Mouse (Mus musculus): ENCODE measurements around the gene Cyp1a2.

The Cyp1a2 gene

DNA sequence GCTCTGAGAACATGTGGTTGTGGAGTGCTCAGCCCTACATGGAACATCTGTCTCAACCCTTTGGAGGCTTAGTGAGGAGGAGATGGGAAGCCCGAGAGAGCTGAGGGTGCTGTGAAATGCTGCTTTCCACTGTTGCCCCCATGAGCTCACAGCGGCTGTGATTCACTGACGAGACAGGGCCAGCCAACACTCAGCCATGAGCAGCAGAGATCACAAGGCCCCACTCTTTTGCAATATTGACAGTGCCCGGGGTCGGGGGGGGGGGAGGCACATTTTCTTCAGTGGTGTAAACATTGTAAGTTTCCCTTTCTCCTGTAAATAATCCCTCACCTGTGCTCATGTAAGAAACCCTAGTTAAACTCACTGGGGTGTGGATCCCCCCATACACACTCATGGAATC lies 12.0 kb downstream of the Cyp1a2 start:
- DNase-seq (ENCODE audit: low spot score): no peak

DNA sequence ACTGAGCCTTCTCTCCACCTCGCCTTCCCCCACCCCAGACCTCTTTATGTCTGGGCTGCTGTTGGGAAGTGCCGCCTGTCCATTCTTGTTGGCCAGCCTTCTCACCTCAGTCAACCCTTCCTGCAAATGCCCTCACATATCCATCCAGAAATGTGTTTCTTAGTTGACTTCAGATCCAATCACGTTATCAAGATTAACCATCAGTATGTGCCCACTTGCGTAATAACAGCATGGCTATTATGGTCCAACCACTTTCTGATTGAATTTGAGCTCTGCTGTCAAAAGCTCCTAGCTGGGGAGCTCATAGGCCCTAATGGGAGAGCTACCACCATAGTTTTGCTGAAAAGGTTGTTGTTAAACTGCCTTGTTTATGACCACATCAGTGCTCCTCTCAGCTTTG lies 12.5 kb downstream of the Cyp1a2 start:
- no peak for DNase-seq (ENCODE audit: low spot score)

DNA sequence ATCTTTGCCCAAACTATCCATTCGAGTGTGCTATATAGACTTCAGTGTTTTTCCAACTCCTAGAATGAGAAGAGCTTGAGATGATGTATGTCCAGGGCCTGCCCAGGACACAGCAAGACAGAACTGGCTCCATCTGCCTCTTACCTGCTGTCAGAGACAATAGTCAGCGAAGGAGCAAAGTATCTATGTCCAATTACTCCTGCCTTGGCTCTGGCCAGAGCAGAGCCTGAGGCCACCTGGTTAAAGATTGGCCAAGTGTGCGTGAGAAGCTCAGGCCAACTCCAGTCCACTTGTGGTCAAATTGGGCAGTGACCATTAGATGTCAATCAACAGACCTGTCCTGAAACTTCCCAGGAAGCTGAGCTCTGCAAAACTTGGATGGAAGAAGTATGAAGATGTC lies 13.9 kb downstream of the Cyp1a2 start:
- DNase-seq (ENCODE audit: low spot score): no peak

DNA sequence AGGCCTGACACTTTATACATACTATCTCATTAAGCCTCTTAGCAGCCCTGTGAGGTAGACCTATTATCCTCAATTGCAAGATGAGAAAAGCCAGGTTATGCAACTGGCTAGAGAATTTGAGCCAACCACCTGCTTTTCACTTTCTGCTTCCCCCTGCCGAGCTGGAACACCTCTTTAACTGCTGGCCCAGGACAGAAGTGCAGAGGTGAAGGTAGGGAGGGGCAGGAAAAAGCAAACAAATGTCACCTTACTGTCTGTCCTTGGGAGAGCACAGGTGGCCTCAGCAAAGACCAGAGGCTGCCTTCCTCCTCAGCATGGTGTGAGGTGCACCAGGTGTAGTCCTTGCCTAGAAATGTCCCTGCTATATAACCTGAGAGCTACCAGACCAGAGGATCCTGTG lies 15.2 kb downstream of the Cyp1a2 start:
- no peak for DNase-seq (ENCODE audit: low spot score)

GRCm38 (mm10) chr9:57667817-57668216 lies 15.7 kb downstream of the Cyp1a2 start:
- no peak for DNase-seq (ENCODE audit: low spot score)

DNA sequence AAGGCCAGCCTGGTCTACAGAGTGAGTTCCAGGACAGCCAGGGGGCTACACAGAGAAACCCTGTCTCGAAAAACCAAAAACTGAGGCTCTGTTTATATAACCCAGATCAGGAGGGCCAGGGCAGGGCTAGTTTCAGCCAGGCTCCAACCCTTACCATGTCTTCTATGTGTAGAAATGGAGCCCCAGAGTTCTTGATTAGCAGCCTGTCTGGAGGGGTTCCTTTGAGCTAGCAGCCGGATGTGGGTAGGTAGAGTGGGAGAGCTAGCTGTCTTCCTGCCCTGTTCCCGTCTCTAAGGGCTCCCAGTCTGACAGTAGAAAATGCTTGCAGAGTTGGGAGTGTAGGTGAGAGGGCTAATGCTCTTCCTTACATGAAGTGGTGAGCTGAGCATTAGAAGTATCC lies 16.4 kb downstream of the Cyp1a2 start:
- no peak for DNase-seq (ENCODE audit: low spot score)

DNA sequence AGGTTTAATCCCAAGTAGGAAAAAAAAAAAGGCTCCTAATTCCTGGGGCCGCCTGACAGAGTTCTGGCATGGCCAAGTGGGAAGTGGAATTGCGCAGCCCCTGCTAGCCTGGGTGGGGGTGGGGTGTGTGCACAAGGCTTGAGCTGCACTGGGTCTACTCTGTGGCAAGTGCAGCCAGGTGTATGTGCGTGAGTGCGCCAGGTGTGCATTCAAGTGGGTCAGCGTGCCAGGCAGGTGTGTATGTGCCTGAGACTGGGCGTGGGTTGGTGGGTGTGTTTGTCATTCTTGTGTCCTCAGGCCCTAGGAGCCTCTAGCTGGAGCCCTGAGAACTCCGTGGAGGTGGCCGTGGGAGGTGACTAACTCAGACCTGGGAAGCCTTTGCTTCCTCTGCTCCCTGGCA lies 17.0 kb downstream of the Cyp1a2 start:
- DNase-seq (ENCODE audit: low spot score): no peak

DNA sequence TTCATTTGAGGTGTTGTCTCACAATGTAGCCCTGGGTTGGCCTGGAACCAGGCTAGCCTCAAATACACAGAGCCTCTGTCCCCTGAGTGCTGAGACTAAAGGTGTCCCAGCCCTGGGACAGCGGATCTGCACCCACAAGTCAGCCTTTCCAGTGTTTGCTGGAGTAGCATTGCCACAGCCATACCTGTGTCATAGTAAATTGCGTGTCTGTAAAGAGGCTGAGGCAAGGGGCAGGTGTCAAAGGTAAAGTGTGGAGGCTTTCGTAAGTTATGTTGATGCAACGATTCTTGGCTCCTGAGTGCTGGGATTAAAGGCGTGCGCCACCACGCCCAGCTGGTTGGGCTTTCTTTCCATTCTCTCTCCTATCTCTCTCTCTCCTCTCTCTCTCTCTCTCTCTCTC lies 18.9 kb downstream of the Cyp1a2 start:
- DNase-seq (ENCODE audit: low spot score): no peak

GRCm38 (mm10) chr9:57661552-57661951 lies 22.0 kb downstream of the Cyp1a2 start:
- no peak for DNase-seq (ENCODE audit: low spot score)

DNA sequence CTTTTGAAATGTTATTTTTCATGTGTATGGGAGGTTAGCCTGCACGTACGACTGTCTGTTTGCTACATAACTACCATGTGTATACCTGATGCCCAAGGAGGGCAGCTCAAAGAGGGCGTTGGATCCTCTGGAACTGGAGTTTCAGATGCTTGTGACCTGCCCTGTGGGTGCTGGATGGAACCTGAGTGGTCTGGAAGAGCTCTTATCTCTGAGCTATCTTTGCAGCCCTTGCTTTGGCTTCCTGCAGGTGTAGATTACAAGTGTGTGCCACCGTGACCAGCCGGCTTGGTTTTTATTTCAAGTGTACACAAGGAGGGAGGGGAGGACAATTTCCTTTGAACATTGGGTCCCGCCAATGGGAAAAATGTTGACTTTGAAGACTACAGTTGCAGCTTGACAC lies 23.0 kb downstream of the Cyp1a2 start:
- no peak for DNase-seq (ENCODE audit: low spot score)

DNA sequence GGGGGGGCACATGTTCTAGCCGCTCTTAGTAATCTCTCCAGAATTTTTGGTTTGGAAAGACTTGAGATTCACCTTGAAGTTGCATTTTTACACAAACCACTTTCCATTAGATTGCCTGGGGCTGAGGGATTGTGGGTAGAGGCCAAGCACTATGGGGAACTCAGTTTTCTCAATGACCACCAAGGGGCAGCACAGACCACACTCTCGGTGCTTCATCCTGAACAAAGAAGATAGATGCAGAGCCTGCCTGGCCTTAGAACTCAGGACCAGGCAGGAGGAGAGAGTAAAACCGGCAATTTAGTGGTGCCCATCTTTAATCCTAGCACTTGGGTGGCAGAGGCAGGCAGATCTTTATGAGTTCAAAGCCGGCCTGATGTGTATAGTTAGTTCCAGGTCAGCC lies 23.7 kb downstream of the Cyp1a2 start:
- DNase-seq (ENCODE audit: low spot score): peak; percentile 75

DNA sequence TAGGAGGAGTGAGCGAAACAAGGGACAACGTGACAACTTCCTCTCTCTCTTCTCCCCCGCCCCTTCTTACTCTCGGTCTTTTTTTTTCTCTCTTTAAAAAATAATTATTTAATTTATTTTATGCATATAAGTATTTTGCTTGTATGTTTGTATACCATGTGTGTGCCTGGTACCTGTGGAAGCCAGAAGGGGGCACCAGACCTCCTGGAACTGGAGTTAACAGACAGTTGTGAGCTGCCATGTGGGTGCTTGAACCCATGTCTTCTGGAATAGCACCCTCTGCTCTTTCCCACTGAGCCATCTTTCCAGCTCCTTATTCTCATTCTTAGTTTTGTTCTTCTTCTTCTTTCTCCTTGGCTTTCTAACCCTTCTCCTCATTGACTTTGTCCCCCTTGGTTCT lies 24.5 kb downstream of the Cyp1a2 start:
- no peak for DNase-seq (ENCODE audit: low spot score)

GRCm38 (mm10) chr9:57657843-57658242 lies 25.7 kb downstream of the Cyp1a2 start:
- DNase-seq (ENCODE audit: low spot score): no peak

GRCm38 (mm10) chr9:57656631-57657350 lies 26.7 kb downstream of the Cyp1a2 start:
- no peak for DNase-seq (ENCODE audit: low spot score)

- DNase-seq (ENCODE audit: low spot score): peak; percentile 96
Observed at GRCm38 (mm10) chr9:57655749-57656148, 27.8 kb downstream of the Cyp1a2 start.

- no peak for DNase-seq (ENCODE audit: low spot score)
Observed at GRCm38 (mm10) chr9:57654966-57655365, 28.5 kb downstream of the Cyp1a2 start.

- no peak for DNase-seq (ENCODE audit: low spot score)
Observed at GRCm38 (mm10) chr9:57653283-57653682, 30.2 kb downstream of the Cyp1a2 start, which contains the start of gene Csk. Gene Csk (minus strand): TSS chr9:57653631.

DNA sequence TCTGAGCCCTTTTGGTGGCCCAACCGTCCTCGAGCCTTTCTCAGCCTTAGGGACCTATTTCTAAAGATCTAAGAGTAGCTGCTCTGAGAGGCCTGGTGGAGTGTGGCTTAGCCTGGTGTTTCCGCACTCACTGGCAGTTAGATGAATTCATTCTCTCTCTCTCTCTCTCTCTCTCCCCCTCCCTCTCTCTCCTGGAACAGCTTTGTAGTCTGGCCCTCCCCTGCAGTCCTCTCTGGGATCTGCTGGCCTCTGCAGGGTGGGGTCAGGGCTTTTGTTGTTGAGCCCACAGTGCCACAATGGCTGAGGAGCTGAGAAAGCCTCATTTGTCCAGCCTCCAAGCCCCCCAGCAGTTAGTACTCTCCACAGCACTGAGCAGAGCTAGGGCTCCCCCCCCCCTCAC lies 30.6 kb downstream of the Cyp1a2 start:
- DNase-seq (ENCODE audit: low spot score): no peak

DNA sequence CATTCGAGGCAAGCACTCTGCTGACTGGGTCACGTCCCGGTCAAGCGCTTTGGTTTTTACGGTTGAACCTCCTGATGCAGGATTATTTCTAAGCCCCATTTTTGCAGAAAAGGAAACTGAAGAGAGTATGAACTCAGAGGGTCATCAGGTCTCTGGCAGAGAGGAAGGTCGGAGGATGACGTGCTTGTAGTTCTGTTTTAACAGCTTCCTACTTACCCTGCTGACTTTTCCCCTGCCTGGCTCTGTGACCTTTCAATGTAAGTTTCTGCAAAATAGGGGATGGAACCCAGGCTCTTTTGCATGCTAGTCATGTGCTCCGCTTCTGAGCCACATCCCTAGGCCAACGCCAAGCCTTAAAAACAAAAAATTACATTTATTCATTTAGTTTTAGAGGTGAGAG lies 31.2 kb downstream of the Cyp1a2 start:
- DNase-seq (ENCODE audit: low spot score): no peak

- DNase-seq (ENCODE audit: low spot score): no peak
Observed at GRCm38 (mm10) chr9:57650786-57651311, 32.7 kb downstream of the Cyp1a2 start.

DNA sequence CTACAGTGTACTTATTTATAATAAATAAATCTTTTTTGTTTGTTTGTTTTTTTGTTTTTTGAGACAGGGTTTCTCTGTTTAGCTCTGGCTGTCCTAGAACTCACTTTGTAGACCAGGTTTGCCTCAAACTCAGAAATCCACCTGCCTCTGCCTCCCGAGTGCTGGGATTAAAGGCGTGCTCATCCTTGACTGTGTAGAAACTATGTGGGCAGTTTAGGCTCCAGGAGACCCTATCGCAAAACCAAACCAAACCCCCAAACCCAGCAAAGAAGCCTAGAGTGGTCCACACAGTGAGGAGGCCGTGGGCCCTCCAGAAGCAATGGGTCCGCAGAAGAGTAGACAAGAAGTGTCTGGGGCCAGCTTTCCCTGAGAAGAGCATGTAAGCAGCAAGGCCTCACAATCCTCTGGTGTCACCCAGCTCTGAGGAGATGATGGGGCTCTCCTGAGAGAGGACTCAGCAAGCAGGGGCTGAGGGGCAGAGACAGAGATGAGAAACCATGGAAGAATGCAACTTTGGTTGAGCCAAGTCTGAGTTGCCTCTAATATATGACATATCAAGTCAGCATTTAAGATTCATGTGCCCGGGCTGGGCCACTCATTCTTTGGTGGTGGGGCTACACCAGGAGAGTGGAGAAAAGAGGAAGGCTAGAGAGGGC lies 33.2 kb downstream of the Cyp1a2 start:
- DNase-seq (ENCODE audit: low spot score): no peak

GRCm38 (mm10) chr9:57647286-57648108 lies 36.0 kb downstream of the Cyp1a2 start:
- DNase-seq (ENCODE audit: low spot score): no peak

All from urinary bladder, postnatal 14 days (tissue).